Mouse (Mus musculus) testis, adult 2 months (tissue): Measurements from ENCODE around the gene A430033K04Rik. TPM values are rescaled to one million over a fixed set of nuclear protein-coding genes. Genes with fewer than 3 reads are reported as not detected.

Experiments
- H3K27ac ChIP-seq: fragments of 200-500 bp; 2 replicates; pipeline ENCODE4 v1.5.1; 2012; ENCODE audit warnings: low read depth, low read length; ENCODE audit not compliant: control insufficient read depth, insufficient read depth
- H3K27me3 ChIP-seq: fragments of 200-500 bp; 2 replicates; pipeline ENCODE4 v1.6.1; 2012; ENCODE audit warnings: mild to moderate bottlenecking, low read length, moderate library complexity; ENCODE audit not compliant: control insufficient read depth, insufficient read depth
- H3K36me3 ChIP-seq: fragments of 200-500 bp; 2 replicates; pipeline ENCODE4 v1.6.1; 2012; ENCODE audit warnings: mild to moderate bottlenecking, low read length; ENCODE audit not compliant: control insufficient read depth, insufficient read depth
- H3K4me1 ChIP-seq: fragments of 200-500 bp; 2 replicates; pipeline ENCODE4 v1.6.1; 2012; ENCODE audit warnings: low read length; ENCODE audit not compliant: control insufficient read depth, insufficient read depth
- H3K4me3 ChIP-seq: fragments of 200-500 bp; 2 replicates; pipeline ENCODE4 v1.5.1; 2012; ENCODE audit warnings: low read depth, mild to moderate bottlenecking, low read length, moderate library complexity, mixed read lengths; ENCODE audit not compliant: control insufficient read depth
- CTCF ChIP-seq: fragments of 200-500 bp; IDR thresholded peaks from 2 replicates; pipeline ENCODE4 v1.5.1; 2012; ENCODE audit warnings: low read depth, mild to moderate bottlenecking, inconsistent platforms, low read length, moderate library complexity; ENCODE audit not compliant: control insufficient read depth, insufficient read depth, insufficient replicate concordance
- POLR2A ChIP-seq: fragments of 200-500 bp; IDR thresholded peaks from 2 replicates; pipeline ENCODE4 v1.6.1; 2012; ENCODE audit warnings: low read depth, mild to moderate bottlenecking, inconsistent platforms, low read length, moderate library complexity; ENCODE audit not compliant: control insufficient read depth
- polyA plus RNA-seq: library from polyadenylated mRNA; depleted of rRNA; stranded (reverse); fragments of >200 nt; gene quantifications from 2 replicates; pipeline ENCODE4 v1.2.3, GENCODE M21; 2012; rRNA removed

The A430033K04Rik gene
- polyA plus RNA-seq, 1 experiment = 0.27 TPM

DNA sequence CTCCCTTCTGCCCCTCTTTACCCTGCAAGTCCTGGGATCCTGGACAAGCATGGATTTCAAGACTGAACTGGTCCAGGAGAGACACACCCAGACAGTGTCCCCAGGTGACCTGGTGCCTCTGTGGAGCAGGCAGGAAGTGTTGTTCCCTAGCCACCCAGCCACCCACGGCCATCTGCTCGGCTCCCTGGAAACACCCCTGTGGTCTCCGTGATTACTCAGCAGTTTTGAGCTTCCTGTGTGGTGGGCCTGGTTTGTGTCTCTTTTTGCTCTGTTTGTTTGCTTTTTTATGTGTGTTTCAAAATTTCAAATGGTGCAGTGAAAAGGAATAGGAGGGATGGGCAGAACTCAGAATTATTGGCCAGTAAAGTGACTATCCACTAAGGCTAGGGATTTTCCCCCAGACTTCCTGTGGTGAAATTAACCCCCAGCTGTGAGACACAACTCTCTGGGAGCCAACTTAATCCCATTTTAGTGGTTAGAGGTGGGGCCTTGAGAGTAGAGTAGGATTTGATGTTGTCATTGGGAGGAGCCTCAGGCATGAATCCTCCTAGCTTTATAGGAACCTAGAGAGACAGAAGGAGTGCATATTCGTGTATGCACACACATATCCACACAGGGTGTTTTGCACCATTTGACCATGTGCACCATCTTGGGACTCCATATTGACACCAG is 72.0 kb downstream of the A430033K04Rik start:
- H3K27me3 ChIP-seq = no peaks in the 10 kb centered on the region
- H3K36me3 ChIP-seq = no peaks in the 10 kb centered on the region
- no peak overlapping the region for H3K27ac ChIP-seq
- H3K4me1 ChIP-seq = peaks cover 2% of the 10 kb centered on the region; the same call in 1 of the 2 replicates
- TF ChIP-seq POLR2A (no peak), CTCF (no peak)
- no peak overlapping the region for H3K4me3 ChIP-seq

DNA sequence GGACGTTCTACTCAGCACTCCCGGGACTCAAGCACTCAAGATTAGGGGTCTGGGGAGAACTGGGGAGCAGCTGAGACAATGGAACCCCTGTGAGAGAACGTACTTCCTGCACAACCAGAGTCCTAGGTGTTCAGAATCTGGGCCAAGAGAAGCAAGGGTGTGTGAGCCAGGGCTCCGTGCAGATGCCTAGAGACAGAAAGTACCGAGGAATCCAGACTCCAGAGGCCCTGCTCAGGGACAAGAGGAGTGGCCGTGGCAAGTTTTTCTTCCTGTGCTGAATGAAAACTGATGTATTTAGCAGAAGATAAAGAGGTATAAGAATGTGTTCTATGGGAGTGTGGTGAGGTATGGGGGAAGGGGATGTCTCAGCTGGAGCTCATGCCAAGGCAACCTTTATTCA is 74.8 kb downstream of the A430033K04Rik start:
- Histone ChIP-seq H3K36me3 (no peaks in the 10 kb centered on the region), H3K27me3 (no peaks in the 10 kb centered on the region)
- TF ChIP-seq CTCF = no peak
- TF ChIP-seq POLR2A = no peak

More for the DNA sequence above, 74.8 kb downstream of the A430033K04Rik start:
- Histone ChIP-seq H3K4me3 (no peak overlapping the region), H3K27ac (no peak overlapping the region), H3K4me1 (peaks cover 2% of the 10 kb centered on the region; the same call in 1 of the 2 replicates)

Other genes starting within 250 kb of the A430033K04Rik start
- gene Zfp157, start 181.4 kb upstream of the A430033K04Rik start, polyA plus RNA-seq = 2.5 and 2.9 TPM in 2 replicates
- 32.5 and 38.1 TPM in 2 replicates for gene 1700123K08Rik, start 58.1 kb upstream of the A430033K04Rik start, polyA plus RNA-seq
- gene Zfp68, start 3.1 kb upstream of the A430033K04Rik start, polyA plus RNA-seq = 2.0 and 2.1 TPM in 2 replicates
- 1.4 and 1.6 TPM in 2 replicates for gene Fam20c, start 131.7 kb downstream of the A430033K04Rik start, polyA plus RNA-seq
- gene Gm5294, start 197.2 kb downstream of the A430033K04Rik start, polyA plus RNA-seq = 2.3 and 4.2 TPM in 2 replicates